Comparison of ENCODE assay signal across 8 mouse cellular contexts in the genomic region with DNA sequence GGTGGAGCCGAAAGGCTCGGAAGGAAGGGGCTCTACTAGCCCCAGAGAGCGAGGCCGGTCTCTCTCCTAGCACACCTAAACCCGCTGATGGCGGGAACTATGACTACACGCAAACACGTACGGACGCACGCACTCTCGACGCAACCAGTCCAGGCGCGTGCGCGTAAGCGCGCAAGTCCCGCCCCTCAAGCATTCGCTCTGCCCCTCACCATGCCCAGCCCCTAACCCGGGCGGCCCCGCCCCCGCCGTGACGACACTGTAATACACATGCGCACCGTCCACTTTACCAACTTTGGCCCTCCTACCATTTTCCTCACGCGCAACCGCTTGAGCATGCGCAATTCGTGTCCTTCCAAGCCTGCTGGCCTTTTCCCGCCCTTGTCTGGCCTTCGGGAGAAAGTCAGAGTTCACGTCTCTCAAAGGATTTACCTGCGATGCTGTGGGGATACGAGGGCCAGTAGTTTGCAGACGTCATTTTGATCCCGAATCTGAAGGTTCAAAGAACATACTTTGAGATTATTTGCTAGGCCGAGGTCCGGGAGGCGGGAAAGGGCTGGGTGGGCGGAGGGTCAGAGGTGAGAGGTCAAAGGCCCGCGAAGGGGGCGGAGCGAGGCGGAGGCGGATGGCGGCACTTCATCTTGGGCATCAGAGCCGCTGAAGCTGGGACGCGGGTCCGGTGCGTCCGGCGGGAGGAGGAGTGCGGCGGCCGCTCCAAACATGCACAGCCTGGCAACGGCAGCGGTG. TPM values are rescaled to one million over a fixed set of nuclear protein-coding genes. Genes with fewer than 3 reads are reported as not detected.
DNase-seq lines count a peak whose midpoint lies in the region; ATAC-seq and TF ChIP-seq lines count a peak whose summit lies in the region.

A gene (plus strand): TSS at position 338 of the 744 bp plus-strand sequence.

- ATAC-seq in common myeloid progenitor, adult 5-6 weeks (replicated peaks; ENCODE audit: low read depth, poor library complexity, severe bottlenecking), result peak; percentile 93
- peak; percentile 100 for ATAC-seq in hindbrain, postnatal 0 days
- ATAC-seq in megakaryocyte, adult 5-6 weeks (ENCODE audit: poor library complexity, severe bottlenecking), result peak; percentile 96

- no peak for TF ChIP-seq CTCF in gastrocnemius, adult 2 months (IDR thresholded peaks at IDR 0.05)
- TF ChIP-seq CTCF in hindbrain, postnatal 0 days (IDR thresholded peaks at IDR 0.05; ENCODE audit: low read depth), result 0 out of 2 replicates have a peak, but pooled peaks have one; percentile 8
- no peak for TF ChIP-seq CTCF in left cerebral cortex, adult 2 months (IDR thresholded peaks at IDR 0.05)

- H3K4me2 ChIP-seq in hindbrain, postnatal 0 days (ENCODE audit: low read depth, low read length), result peak within 1 kb of the TSS; percentile 87

- peak; percentile 99 for DNase-seq in ZHBTc4 (ENCODE audit: low read depth, low spot score)
- DNase-seq in gastrocnemius, adult 2 months, result peak; percentile 100
- peak; percentile 100 for DNase-seq in hindbrain, postnatal 0 days (ENCODE audit: low spot score)
- DNase-seq in left cerebral cortex, adult 2 months (ENCODE audit: extremely low spot score in 1 of 2, low spot score in 2 of 2), result peak; percentile 100
- peak; percentile 100 for DNase-seq in right cerebral cortex, adult 2 months (ENCODE audit: low spot score in 2 of 2)
- DNase-seq in urinary bladder, postnatal 14 days (ENCODE audit: low spot score), result peak; percentile 100

- H3K4me1 ChIP-seq in hindbrain, postnatal 0 days (ENCODE audit: insufficient read depth, low read length), result peaks cover 24% of the 10 kb centered on the region

- H3K27ac ChIP-seq in gastrocnemius, adult 2 months, result peak within 1 kb of the TSS; percentile 93
- peak within 1 kb of the TSS; percentile 90 for H3K27ac ChIP-seq in hindbrain, postnatal 0 days
- peak within 1 kb of the TSS; percentile 93 for H3K27ac ChIP-seq in left cerebral cortex, adult 2 months

- peak within 1 kb of the TSS; percentile 93 for H3K4me3 ChIP-seq in gastrocnemius, adult 2 months
- H3K4me3 ChIP-seq in hindbrain, postnatal 0 days (ENCODE audit: low read length), result peak within 1 kb of the TSS; percentile 87
- H3K4me3 ChIP-seq in left cerebral cortex, adult 2 months, result peak within 1 kb of the TSS; percentile 77

- no peaks in the 10 kb centered on the region for H3K36me3 ChIP-seq in hindbrain, postnatal 0 days (ENCODE audit: insufficient read depth, low read length)

- H3K27me3 ChIP-seq in hindbrain, postnatal 0 days (ENCODE audit: insufficient read depth, low read length), result no peaks in the 10 kb centered on the region

- peak within 1 kb of the TSS; percentile 84 for H3K9ac ChIP-seq in hindbrain, postnatal 0 days (replicated peaks; ENCODE audit: low read length)

- intact Hi-C loops in gastrocnemius, adult 2 months (cut with DNase I), result loop anchor here (5.0 kb wide), 2 partner anchors 36 to 81 kb away; a partner anchor contains a TSS
- intact Hi-C loops in left cerebral cortex, adult 2 months (cut with DNase I), result loop anchor here (5.0 kb wide), 1 partner anchor 81 kb away; a partner anchor contains a TSS

- under 1% methylated on average over 63 of the region's 64 CpGs for whole genome bisulfite sequencing in hindbrain, postnatal 0 days

- no peaks in the 10 kb centered on the region for H3K9me3 ChIP-seq in hindbrain, postnatal 0 days (ENCODE audit: low read length)

RNA-seq across cellular contexts. Expression of the gene that starts here (rescaled TPM):
- 103 and 104 TPM in 2 replicates for total RNA-seq in common myeloid progenitor, adult 5-6 weeks (2017)
- 10 to 100 TPM; 12.0 to 16.3 TPM for total RNA-seq in gastrocnemius, adult 2 months (2021)
- total RNA-seq in hindbrain, postnatal 0 days (2014; rRNA removed), result 30.3 and 36.7 TPM in 2 replicates
- 45.4 and 46.0 TPM in 2 replicates for polyA plus RNA-seq in hindbrain, postnatal 0 days (2015; fragmentation: Nextera tagmentation; extraction: Ambion mirVana)
- 10 to 100 TPM; 26.6 to 27.0 TPM for total RNA-seq in left cerebral cortex, adult 2 months (2021)
- 36.8 and 40.0 TPM in 2 replicates for total RNA-seq in megakaryocyte, adult 5-6 weeks (2015)
- 58.0 and 71.2 TPM in 2 replicates for total RNA-seq in megakaryocyte, adult 5-6 weeks (2017)

Comparison
In these comparisons a context has a peak if more than half of its experiments do, and no peak if none do; other contexts are left out.
1. Peak in every context shown above with its lines: DNase-seq, ATAC-seq, H3K4me3 ChIP-seq and H3K27ac ChIP-seq.